ENCODE assay signal across 15 mouse cellular contexts in the genomic region with DNA sequence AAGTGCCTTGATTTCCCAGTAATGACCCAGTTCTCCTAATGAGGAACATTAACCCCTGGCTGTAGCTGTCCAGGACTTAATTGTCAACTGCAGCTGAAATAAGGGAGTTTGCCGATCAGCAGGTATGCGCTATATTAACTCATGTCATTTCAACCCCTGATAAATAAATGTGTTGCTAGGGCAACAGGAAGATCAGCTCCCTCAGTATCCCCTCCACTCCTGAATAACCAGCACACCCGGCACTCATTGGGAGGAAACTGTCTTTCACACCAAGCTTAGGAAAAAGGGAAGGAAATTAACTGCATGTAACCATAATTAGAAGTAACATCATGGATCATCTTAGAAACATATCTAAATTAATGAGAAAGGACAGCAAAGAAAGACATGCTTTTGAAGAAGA.
A peak's percentile ranks its signal among the peaks of the same experiment; 100 is the strongest.
DNase-seq lines count a peak whose midpoint lies in the region; TF ChIP-seq lines count a peak whose summit lies in the region.
"Had no signal": no experiment of that assay in that cellular context is flagged by ENCODE, and none has a peak within 500 bp of the region (broad histone marks: within the 10 kb centered on the region; RNA-seq: fewer than 3 reads in every experiment).

No protein-coding gene starts in this region.

- no peak for TF ChIP-seq CTCF in brain, embryonic 14.5 days (IDR thresholded peaks at IDR 0.05; ENCODE audit: borderline replicate concordance, extremely low read depth, insufficient read depth, insufficient read length)

- peak; percentile 41 for DNase-seq in heart, adult 11 months
- DNase-seq in heart, postnatal 4 days: no peak
- peak; percentile 34 for DNase-seq in brain, embryonic 14.5 days (ENCODE audit: low read depth)
- peak; percentile 18 for DNase-seq in retina, embryonic 14.5 days (ENCODE audit: low spot score)
- no peak for DNase-seq in kidney, adult 11 months
- no peak for DNase-seq in lung, postnatal 4 days
- DNase-seq: adrenal gland, adult 2 months; adrenal gland, postnatal 10 days; adrenal gland, postnatal 25 days; cerebellum, adult 11-12 months; cerebellum, adult 2 months; cerebellum, adult 9-10 months; cerebellum, postnatal 10 days; cerebellum, postnatal 25 days; forebrain, postnatal 0 days had no signal

- TF ChIP-seq POLR2A in brain, embryonic 14.5 days (IDR thresholded peaks at IDR 0.05; ENCODE audit: borderline replicate concordance, extremely low read depth, insufficient read depth, insufficient read length, poor library complexity, severe bottlenecking): no peak

Comparison
In these comparisons a context has a peak if more than half of its experiments do, and no peak if none do; other contexts are left out.
1. DNase-seq: peak in heart, adult 11 months (single experiment), brain, embryonic 14.5 days (single experiment) and retina, embryonic 14.5 days (single experiment); none in heart, postnatal 4 days (single experiment), kidney, adult 11 months (single experiment) and lung, postnatal 4 days (0 of 2).